Mouse (Mus musculus) E14TG2a.4 (cell line): ENCODE measurements around the gene Pnpla3.
"Not testable (repeated sequence)": the region's sequence is repeated elsewhere in the genome, so short reads cannot be mapped to it uniquely, and the experiment has no call there.

Experiments
- H3K27me3 ChIP-seq: 2 replicates; pipeline ENCODE4 v1.6.1; 2014; ENCODE audit warnings: low read length, control low read depth; ENCODE audit not compliant: insufficient read depth
- H3K36me3 ChIP-seq: 2 replicates; pipeline ENCODE4 v1.6.1; 2014; ENCODE audit warnings: low read length, control low read depth; ENCODE audit not compliant: insufficient read depth
- H3K4me1 ChIP-seq: replicated peaks from 2 replicates; pipeline ENCODE4 v1.6.1; 2014; ENCODE audit warnings: low read depth, low read length, control low read depth
- H3K4me3 ChIP-seq: replicated peaks from 2 replicates; pipeline ENCODE4 v1.5.1; 2014; ENCODE audit warnings: mild to moderate bottlenecking, low read length
- H3K9me3 ChIP-seq: 2 replicates; pipeline ENCODE4 v1.6.1; 2014; ENCODE audit warnings: low read length, control low read depth
- CTCF ChIP-seq: conservative IDR thresholded peaks from 2 replicates; pipeline ENCODE4 v1.5.1; 2014; ENCODE audit warnings: low read length
- NANOG ChIP-seq: IDR thresholded peaks from 2 replicates; pipeline ENCODE4 v1.6.1; 2014; ENCODE audit warnings: borderline replicate concordance, low read length, mixed read lengths
- POU5F1 ChIP-seq: IDR thresholded peaks from 2 replicates; pipeline ENCODE4 v1.6.1; 2014; ENCODE audit warnings: low read length, borderline replicate concordance

Pnpla3 gene

GRCm38 (mm10) chr15:84131971-84132370 lies 35.7 kb upstream of the Pnpla3 start:
- Histone ChIP-seq H3K4me3 (peak overlapping the region; percentile 64; the same call in 1 of the 2 replicates), H3K9me3 (no peaks in the 10 kb centered on the region), H3K36me3 (no peaks in the 10 kb centered on the region), H3K27me3 (peaks cover 9% of the 10 kb centered on the region; the same call in 1 of the 2 replicates), H3K4me1 (peaks cover 34% of the 10 kb centered on the region)
- TF ChIP-seq CTCF (no peak), NANOG (no peak), POU5F1 (no peak)

- Histone ChIP-seq H3K4me1 (peaks cover 39% of the 10 kb centered on the region), H3K9me3 (no peaks in the 10 kb centered on the region), H3K27me3 (peaks cover 9% of the 10 kb centered on the region; the same call in 1 of the 2 replicates), H3K36me3 (no peaks in the 10 kb centered on the region), H3K4me3 (no peak overlapping the region)
- TF ChIP-seq CTCF: no peak
- no peak for TF ChIP-seq NANOG
- no peak for TF ChIP-seq POU5F1
Measured at GRCm38 (mm10) chr15:84133440-84133839, 34.2 kb upstream of the Pnpla3 start.

- TF ChIP-seq NANOG (no peak), CTCF (peak; percentile 100), POU5F1 (no peak)
- no peak overlapping the region for H3K4me3 ChIP-seq
- no peaks in the 10 kb centered on the region for H3K9me3 ChIP-seq
- H3K27me3 ChIP-seq: peaks cover 9% of the 10 kb centered on the region; the same call in 1 of the 2 replicates
- no peaks in the 10 kb centered on the region for H3K36me3 ChIP-seq
- peaks cover 41% of the 10 kb centered on the region for H3K4me1 ChIP-seq
Measured at GRCm38 (mm10) chr15:84135472-84135871, 32.2 kb upstream of the Pnpla3 start.

- peaks cover 28% of the 10 kb centered on the region for H3K4me1 ChIP-seq
- no peaks in the 10 kb centered on the region for H3K9me3 ChIP-seq
- H3K4me3 ChIP-seq: no peak overlapping the region
- peaks cover 9% of the 10 kb centered on the region; the same call in 1 of the 2 replicates for H3K27me3 ChIP-seq
- TF ChIP-seq CTCF (no peak), NANOG (no peak), POU5F1 (no peak)
- H3K36me3 ChIP-seq: no peaks in the 10 kb centered on the region
Measured at GRCm38 (mm10) chr15:84136473-84137415, 30.9 kb upstream of the Pnpla3 start.

GRCm38 (mm10) chr15:84139592-84140005 lies 28.0 kb upstream of the Pnpla3 start:
- Histone ChIP-seq H3K27me3 (no peaks in the 10 kb centered on the region), H3K36me3 (no peaks in the 10 kb centered on the region), H3K4me1 (peaks cover 23% of the 10 kb centered on the region), H3K4me3 (no peak overlapping the region), H3K9me3 (no peaks in the 10 kb centered on the region)
- TF ChIP-seq POU5F1 (no peak), CTCF (no peak), NANOG (no peak)

GRCm38 (mm10) chr15:84140109-84140508 lies 27.5 kb upstream of the Pnpla3 start:
- Histone ChIP-seq H3K9me3 (peaks cover 1% of the 10 kb centered on the region; the same call in 1 of the 2 replicates), H3K4me1 (peaks cover 23% of the 10 kb centered on the region), H3K27me3 (no peaks in the 10 kb centered on the region), H3K36me3 (no peaks in the 10 kb centered on the region), H3K4me3 (no peak overlapping the region)
- TF ChIP-seq POU5F1 (no peak), CTCF (no peak), NANOG (no peak)

- H3K4me1 ChIP-seq: peaks cover 23% of the 10 kb centered on the region
- no peaks in the 10 kb centered on the region for H3K27me3 ChIP-seq
- H3K36me3 ChIP-seq: no peaks in the 10 kb centered on the region
- peaks cover 10% of the 10 kb centered on the region for H3K9me3 ChIP-seq
- TF ChIP-seq CTCF (no peak), NANOG (no peak), POU5F1 (no peak)
- H3K4me3 ChIP-seq: no peak overlapping the region
Measured at GRCm38 (mm10) chr15:84140929-84141328, 26.7 kb upstream of the Pnpla3 start.

GRCm38 (mm10) chr15:84156158-84156557 lies 11.5 kb upstream of the Pnpla3 start:
- H3K27me3 ChIP-seq: no peaks in the 10 kb centered on the region
- no peaks in the 10 kb centered on the region for H3K36me3 ChIP-seq
- TF ChIP-seq CTCF (no peak), NANOG (no peak), POU5F1 (no peak)
- no peak overlapping the region for H3K4me3 ChIP-seq
- H3K9me3 ChIP-seq: peaks cover 58% of the 10 kb centered on the region
- H3K4me1 ChIP-seq: 0 out of 2 replicates have a peak, but pooled peaks cover 3% of the 10 kb centered on the region

- not testable (repeated sequence) for H3K36me3 ChIP-seq, H3K4me1 ChIP-seq, H3K4me3 ChIP-seq, H3K27me3 ChIP-seq
- peaks cover 58% of the 10 kb centered on the region for H3K9me3 ChIP-seq
Measured at GRCm38 (mm10) chr15:84157530-84157929, 10.1 kb upstream of the Pnpla3 start.
